Mouse (Mus musculus) cortical plate, adult 2 months (tissue): ENCODE measurements around the gene Bmp7. TPM values are rescaled to one million over a fixed set of nuclear protein-coding genes. Genes with fewer than 3 reads are reported as not detected.
A peak's percentile ranks its signal among the peaks of the same experiment; 100 is the strongest.

Source experiments
- H3K27ac ChIP-seq: fragments of 200-500 bp; 2 replicates; pipeline ENCODE4 v1.5.1; 2012; ENCODE audit warnings: low read length, control low read depth, inconsistent platforms; ENCODE audit not compliant: insufficient read depth
- H3K4me1 ChIP-seq: fragments of 200-500 bp; 2 replicates; pipeline ENCODE4 v1.6.1; 2011; ENCODE audit warnings: low read length; ENCODE audit not compliant: control insufficient read depth, insufficient read depth
- H3K4me3 ChIP-seq: fragments of 200-500 bp; 2 replicates; pipeline ENCODE4 v1.5.1; 2011; ENCODE audit warnings: mild to moderate bottlenecking, low read length, control low read depth; ENCODE audit not compliant: insufficient read depth
- CTCF ChIP-seq: fragments of 200-500 bp; IDR thresholded peaks from 2 replicates; pipeline ENCODE4 v1.5.1; 2011; ENCODE audit warnings: mild to moderate bottlenecking, control low read depth, low read length; ENCODE audit not compliant: insufficient read depth; ENCODE audit errors: extremely low read depth
- POLR2A ChIP-seq: fragments of 200-500 bp; IDR thresholded peaks from 2 replicates; pipeline ENCODE4 v1.6.1; 2011; ENCODE audit warnings: mild to moderate bottlenecking, low read length, control low read depth; ENCODE audit not compliant: insufficient read depth; ENCODE audit errors: extremely low read depth
- polyA plus RNA-seq: library from polyadenylated mRNA; depleted of rRNA; stranded (reverse); fragments of >200 nt; gene quantifications from 2 replicates; pipeline ENCODE4 v1.2.3, GENCODE M21; 2012; rRNA removed

Gene Bmp7
- 8.1 and 9.4 TPM in 2 replicates for polyA plus RNA-seq

DNA sequence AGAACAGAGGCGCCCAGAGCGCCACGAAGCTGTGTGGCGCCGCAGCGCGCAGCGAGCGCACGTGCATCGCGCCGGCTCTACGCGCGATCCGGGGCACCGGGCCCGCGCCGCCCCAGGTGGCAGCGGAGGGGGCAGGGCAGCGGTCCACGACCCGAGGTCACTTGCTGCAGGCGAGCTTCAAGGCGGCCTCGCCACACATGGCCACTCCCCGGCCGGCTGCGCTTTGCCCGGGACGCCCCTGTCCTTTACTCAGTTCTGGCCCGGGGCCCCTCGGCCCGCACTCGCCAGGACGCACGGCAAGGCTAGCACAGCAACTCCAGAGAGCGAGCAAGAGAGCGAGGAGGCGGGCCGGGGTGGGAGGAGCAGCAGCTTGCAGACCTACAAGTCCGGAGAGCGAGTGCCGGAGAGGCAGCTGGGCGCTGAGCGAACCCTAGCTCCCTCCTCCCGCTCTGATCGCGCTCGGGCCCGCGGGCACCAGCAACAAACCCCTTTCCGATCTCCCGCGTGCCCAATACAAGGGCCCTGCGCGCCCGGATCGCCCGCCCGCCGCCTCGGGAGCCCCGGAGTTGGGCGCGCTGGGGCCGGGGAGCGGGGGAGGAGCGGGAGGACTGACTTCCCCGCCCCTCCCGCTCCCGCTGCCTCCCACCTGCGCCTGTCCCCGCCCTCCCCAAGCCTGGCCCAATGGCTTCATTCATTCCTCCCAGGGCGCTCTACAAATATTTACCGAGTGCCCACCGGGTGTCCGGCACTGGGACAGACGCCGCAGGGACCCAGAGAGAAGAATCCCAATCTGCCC, at the start of gene Bmp7:
Gene Bmp7, minus strand, starts transcription at position 319 of the 796 bp plus-strand sequence.
- Histone ChIP-seq H3K27ac (no peak within 1 kb of the TSS), H3K4me3 (peak within 1 kb of the TSS; percentile 38), H3K4me1 (no peaks in the 10 kb centered on the region)
- no peak for TF ChIP-seq POLR2A
- no peak for TF ChIP-seq CTCF

DNA sequence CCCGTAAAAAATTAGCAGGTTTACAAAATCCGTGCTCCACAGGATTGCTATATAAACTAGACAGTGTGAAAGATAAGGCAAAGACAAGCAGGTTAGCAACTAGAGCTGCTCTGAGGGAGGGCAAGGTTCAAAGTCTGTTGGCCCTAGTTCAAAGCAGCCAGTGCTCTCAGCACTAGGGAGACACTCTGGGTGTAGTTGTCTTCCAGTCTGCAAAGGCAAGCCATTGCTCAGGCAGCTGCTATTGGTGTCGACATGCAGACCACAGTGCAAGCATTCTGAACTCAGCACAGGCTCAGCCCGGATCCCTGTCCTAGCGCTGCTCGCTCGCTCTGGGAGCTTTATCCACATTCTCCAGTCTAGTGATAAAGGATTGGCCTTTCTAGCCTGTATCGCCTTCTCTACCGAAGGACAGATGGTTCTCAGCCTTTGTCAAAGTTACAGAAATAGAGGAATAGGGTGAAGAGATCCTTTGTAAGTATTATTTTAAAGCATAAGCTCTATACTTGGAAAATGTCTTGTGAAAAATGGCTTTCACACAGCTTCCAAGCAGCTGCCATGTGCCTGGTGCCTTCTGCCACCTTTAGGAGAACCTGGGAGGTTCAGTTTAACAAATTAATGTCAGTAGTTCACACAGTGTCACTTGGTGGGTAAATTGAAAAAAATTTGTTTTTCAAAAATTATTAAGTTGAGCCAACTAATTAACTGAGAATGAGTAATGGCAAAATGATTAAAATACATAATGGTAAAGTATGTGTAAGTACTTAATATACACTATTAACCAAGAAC, 42.8 kb upstream of the Bmp7 start:
- H3K4me3 ChIP-seq: no peak overlapping the region
- H3K4me1 ChIP-seq: no peaks in the 10 kb centered on the region

DNA sequence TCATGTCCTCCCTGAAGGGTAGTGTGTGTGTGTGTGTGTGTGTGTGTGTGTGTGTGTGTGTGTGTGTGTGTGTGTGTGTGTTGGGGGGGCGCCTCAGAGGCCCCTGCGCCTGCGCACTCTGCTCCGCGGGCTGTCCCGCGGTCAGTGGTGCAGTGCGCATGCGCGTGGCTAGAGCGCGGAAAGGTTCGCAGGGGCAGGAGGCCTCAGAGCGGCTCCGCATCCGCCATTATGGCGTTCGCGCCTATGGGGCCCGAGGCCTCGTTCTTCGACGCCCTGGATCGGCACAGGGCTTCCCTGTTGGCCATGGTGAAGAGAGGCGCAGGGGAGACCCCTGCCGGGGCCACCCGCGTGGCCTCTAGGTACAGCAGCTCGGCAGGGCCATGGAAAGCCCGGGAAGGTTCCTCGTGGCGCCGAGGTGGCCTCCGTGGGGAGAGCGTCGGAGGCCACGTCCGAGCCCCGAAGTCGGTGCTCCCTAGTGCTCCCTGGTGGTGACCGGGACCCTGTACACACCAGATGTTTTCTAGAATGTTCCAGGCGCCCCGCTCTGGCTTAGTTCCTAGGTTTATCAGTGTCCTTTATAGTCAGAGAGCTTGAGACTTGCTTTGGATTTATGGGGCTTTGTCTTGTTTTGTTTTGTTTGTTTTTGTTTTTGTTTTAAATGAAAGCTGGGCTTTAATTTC, 39.7 kb upstream of the Bmp7 start:
- Histone ChIP-seq H3K4me1 (no peaks in the 10 kb centered on the region), H3K27ac (no peak overlapping the region), H3K4me3 (no peak overlapping the region)
- TF ChIP-seq CTCF: no peak
- no peak for TF ChIP-seq POLR2A

More for the DNA sequence above, 42.8 kb upstream of the Bmp7 start:
- TF ChIP-seq CTCF: peak; percentile 37
- TF ChIP-seq POLR2A: no peak
- H3K27ac ChIP-seq: no peak overlapping the region

DNA sequence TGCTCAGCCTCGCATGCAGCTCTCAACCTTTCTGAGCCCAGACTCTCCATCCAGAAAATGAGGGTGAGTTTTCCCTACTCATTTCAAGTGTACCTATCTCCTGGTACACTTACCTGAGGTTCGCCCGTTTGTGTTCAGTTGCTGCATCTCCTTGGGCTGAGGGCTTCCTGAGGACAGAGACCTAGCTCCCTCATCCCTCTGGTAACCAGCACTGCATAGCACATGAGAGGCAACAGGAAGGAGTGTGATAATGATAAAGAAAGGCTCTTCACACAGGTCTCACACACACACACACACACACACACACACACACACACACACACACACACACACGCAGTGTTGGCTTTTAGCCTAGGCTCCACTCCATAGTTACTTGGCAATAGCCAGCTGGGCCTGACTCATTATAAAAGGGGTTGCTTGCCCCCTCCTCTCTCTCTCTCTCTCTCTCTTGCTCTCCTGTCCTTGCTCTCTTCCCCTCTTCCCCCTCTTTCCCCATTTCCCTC, 38.1 kb upstream of the Bmp7 start:
- no peak for TF ChIP-seq CTCF
- Histone ChIP-seq H3K4me1 (no peaks in the 10 kb centered on the region), H3K27ac (no peak overlapping the region), H3K4me3 (no peak overlapping the region)

DNA sequence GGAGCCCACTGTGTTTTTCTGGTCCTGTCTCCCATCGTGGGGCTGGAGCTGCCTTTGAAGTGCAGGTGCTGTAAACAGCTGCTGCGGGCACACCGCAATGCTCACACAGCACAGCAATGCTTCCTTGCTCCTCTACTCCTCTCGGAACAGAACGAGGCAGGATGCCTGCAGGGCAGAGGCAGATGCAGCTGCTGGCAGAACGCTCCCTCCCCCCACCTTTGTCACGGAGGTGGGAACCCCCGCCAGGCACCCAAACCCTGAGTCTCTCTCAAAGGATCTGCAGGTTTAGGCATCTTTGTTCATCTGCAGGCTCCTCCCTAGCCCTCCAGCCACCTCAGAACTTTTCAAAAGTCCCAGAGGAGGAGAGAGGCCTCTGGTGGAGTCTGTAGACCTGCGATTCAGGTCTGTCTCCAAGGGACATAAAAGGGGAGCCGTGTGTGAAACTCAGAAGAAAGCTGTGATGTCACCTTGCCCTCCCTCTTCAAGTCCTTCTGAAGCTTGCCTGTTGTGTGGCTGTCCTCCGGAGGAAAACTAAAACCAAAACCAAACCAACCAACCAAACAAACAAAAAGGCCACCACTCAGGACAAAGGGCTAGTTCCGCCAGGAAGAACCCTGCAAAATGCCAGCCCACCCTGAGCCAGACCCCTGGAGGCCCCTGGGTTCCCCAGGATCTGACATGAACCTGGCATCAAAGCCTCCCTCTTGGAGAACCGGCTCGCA, 37.4 kb upstream of the Bmp7 start, which contains the start of gene Spo11:
Gene Spo11, plus strand, starts transcription at position 292 of the 722 bp plus-strand sequence.
- TF ChIP-seq POLR2A: no peak
- TF ChIP-seq CTCF: no peak
- H3K4me3 ChIP-seq: no peak within 1 kb of the TSS
- no peak within 1 kb of the TSS for H3K27ac ChIP-seq
- no peaks in the 10 kb centered on the region for H3K4me1 ChIP-seq

DNA sequence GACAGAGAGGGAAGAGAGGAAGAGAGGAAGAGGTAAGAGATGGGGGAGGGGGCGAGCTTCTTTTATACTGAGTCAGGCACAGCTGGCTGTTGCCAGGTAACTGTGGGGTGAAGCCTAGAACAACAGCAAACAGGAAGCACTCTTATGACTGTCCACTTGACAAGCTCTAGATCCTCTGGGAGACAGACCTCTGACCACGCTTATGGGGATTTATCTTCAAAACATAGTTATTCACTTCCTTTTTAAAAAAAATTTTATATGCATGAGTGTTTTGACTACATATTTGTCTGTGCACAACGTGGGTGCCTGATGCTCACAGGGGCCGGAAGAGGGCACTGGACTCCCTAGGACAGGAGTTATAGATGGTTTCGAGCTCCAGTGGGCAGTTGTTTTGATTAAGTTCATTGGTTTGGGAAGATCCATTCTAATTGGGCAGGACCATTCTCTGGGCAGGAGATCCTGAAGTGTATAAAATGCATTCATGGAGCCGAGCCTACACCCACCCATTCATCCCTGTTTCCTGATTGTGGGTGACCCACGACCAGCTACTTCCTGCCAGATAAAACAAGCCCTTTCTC, 36.6 kb upstream of the Bmp7 start:
- TF ChIP-seq POLR2A (no peak), CTCF (no peak)
- no peak overlapping the region for H3K27ac ChIP-seq
- no peaks in the 10 kb centered on the region for H3K4me1 ChIP-seq
- H3K4me3 ChIP-seq: no peak overlapping the region

DNA sequence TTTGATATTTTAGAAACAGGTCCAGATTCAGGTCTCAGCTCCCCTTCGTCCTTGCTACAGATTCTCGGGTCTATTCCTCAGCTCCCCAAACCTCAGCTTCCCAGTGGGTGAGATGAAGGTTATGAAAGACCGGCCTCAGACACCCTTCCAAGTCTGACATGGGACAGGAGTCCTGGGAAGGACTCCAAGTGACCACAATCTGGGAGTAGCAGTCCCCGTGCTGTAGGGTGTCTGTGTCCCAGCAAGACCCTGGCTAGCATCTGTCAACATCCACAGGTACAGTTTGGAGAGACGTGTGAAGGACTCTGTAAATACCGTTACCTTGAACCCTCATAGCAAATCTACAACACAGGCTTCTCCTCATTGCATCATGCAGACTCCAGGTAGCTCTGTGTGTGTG, 35.0 kb upstream of the Bmp7 start:
- Histone ChIP-seq H3K27ac (no peak overlapping the region), H3K4me3 (no peak overlapping the region), H3K4me1 (no peaks in the 10 kb centered on the region)
- no peak for TF ChIP-seq CTCF
- TF ChIP-seq POLR2A: no peak

DNA sequence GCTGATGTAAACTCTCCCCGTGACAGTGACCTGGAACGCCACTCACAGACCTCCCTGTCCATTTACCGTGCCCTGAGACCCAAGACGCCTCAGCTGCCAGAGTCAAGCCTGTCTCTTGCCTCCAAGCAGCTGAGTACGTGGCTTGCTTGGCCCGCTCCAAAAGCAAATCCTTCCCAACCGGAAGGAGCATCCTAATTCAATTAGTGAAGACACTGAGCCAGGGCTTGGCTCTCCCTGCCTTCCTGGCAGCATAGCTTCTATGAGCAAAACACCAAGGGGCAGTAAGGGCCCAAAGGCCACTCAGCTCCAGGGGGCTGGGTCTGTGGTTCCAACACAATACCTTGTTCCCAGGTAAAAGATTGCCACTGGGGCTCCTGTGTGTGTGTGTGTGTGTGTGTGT, 34.6 kb upstream of the Bmp7 start:
- TF ChIP-seq POLR2A (no peak), CTCF (no peak)
- no peak overlapping the region for H3K27ac ChIP-seq
- no peaks in the 10 kb centered on the region for H3K4me1 ChIP-seq
- H3K4me3 ChIP-seq: no peak overlapping the region
